Mouse (Mus musculus): ENCODE measurements around the gene Lrrc28. TPM values are rescaled to one million over a fixed set of nuclear protein-coding genes. Genes with fewer than 3 reads are reported as not detected.
A peak's percentile ranks its signal among the peaks of the same experiment; 100 is the strongest.

The Lrrc28 gene
- polyA plus RNA-seq, 1 experiment from 2014 or later: 28.5 TPM

GRCm38 (mm10) chr7:67583852-67584251 lies 61.2 kb downstream of the Lrrc28 start:
- Histone ChIP-seq H3K36me3 (replicated peaks) (no peaks in the 10 kb centered on the region), H3K4me3 (no peak overlapping the region), H3K4me1 (no peaks in the 10 kb centered on the region), H3K9ac (no peak overlapping the region), H3K4me2 (no peak overlapping the region), H3K9me3 (no peaks in the 10 kb centered on the region), H3K27ac (no peak overlapping the region), H3K27me3 (replicated peaks) (no peaks in the 10 kb centered on the region)
- WGBS: 79% methylated on average over 5 of the region's 5 CpGs
- no peak for ATAC-seq (replicated peaks)

- Histone ChIP-seq H3K9me3 (no peaks in the 10 kb centered on the region), H3K9ac (no peak overlapping the region), H3K4me2 (no peak overlapping the region), H3K4me3 (no peak overlapping the region), H3K36me3 (replicated peaks) (no peaks in the 10 kb centered on the region), H3K27me3 (replicated peaks) (no peaks in the 10 kb centered on the region), H3K27ac (no peak overlapping the region), H3K4me1 (no peaks in the 10 kb centered on the region)
- no peak for ATAC-seq (replicated peaks)
- WGBS: 80% methylated on average over 7 of the region's 7 CpGs
Measured at GRCm38 (mm10) chr7:67578783-67579482, 66.1 kb downstream of the Lrrc28 start.

GRCm38 (mm10) chr7:67578044-67578443 lies 67.0 kb downstream of the Lrrc28 start:
- no peak overlapping the region for H3K4me3 ChIP-seq
- H3K9ac ChIP-seq: no peak overlapping the region
- no peaks in the 10 kb centered on the region for H3K4me1 ChIP-seq
- no peaks in the 10 kb centered on the region for H3K36me3 ChIP-seq (replicated peaks)
- WGBS: 78% methylated on average over 6 of the region's 6 CpGs
- no peak for ATAC-seq (replicated peaks)
- no peaks in the 10 kb centered on the region for H3K27me3 ChIP-seq (replicated peaks)
- no peak overlapping the region for H3K27ac ChIP-seq
- no peak overlapping the region for H3K4me2 ChIP-seq
- H3K9me3 ChIP-seq: no peaks in the 10 kb centered on the region

DNA sequence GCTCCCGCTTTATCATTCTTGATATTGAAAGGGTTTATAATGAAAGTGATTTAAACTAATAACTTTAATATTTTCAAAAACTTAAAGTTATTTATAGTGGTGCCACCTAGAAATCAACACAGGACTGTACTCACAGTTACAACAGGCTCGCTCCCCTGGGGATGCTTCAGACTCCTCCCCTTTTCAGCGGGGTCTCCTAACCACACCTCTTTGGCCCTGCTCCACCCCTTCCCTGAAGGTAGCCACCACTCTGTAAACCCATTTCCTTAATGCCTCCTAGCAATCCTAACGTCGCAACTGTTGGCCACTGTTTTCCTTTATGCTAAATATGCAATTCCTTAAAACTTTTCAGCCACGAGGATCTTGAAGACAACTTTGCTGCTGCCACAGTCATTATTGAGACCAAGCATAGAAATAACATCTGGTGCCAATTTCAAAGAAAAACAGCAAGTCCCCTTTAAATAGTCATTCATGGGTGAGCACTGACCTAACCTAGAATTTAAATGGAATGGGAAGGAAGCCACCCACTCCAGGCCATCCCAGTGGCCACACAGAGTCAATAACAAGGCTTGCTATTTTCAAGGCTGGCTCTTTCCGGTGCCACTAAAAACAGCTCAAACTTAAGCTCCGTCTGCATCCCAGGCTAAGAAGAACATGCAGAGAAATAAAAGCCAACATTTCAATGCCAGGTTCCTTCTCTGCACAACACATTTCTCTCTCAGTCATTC lies 78.4 kb downstream of the Lrrc28 start:
- Histone ChIP-seq H3K4me1 (no peaks in the 10 kb centered on the region), H3K27me3 (replicated peaks) (no peaks in the 10 kb centered on the region), H3K9me3 (no peaks in the 10 kb centered on the region), H3K4me3 (no peak overlapping the region), H3K4me2 (no peak overlapping the region), H3K9ac (no peak overlapping the region), H3K36me3 (replicated peaks) (no peaks in the 10 kb centered on the region), H3K27ac (no peak overlapping the region)
- WGBS: 69% methylated on average over 8 of the region's 8 CpGs
- no peak for ATAC-seq (replicated peaks)

- Histone ChIP-seq H3K4me3 (no peak overlapping the region), H3K27me3 (replicated peaks) (no peaks in the 10 kb centered on the region), H3K9ac (no peak overlapping the region), H3K27ac (no peak overlapping the region), H3K4me2 (no peak overlapping the region), H3K36me3 (replicated peaks) (no peaks in the 10 kb centered on the region), H3K4me1 (no peaks in the 10 kb centered on the region), H3K9me3 (no peaks in the 10 kb centered on the region)
- ATAC-seq (replicated peaks): no peak
- 64% methylated on average over 1 of the region's 1 CpGs for WGBS
Measured at GRCm38 (mm10) chr7:67565132-67565531, 79.9 kb downstream of the Lrrc28 start.

GRCm38 (mm10) chr7:67562176-67562575 lies 82.9 kb downstream of the Lrrc28 start:
- Histone ChIP-seq H3K4me1 (no peaks in the 10 kb centered on the region), H3K27me3 (replicated peaks) (no peaks in the 10 kb centered on the region), H3K27ac (no peak overlapping the region), H3K4me3 (no peak overlapping the region), H3K4me2 (no peak overlapping the region), H3K36me3 (replicated peaks) (no peaks in the 10 kb centered on the region), H3K9me3 (no peaks in the 10 kb centered on the region), H3K9ac (no peak overlapping the region)
- no peak for ATAC-seq (replicated peaks)
- 69% methylated on average over 12 of the region's 12 CpGs for WGBS

DNA sequence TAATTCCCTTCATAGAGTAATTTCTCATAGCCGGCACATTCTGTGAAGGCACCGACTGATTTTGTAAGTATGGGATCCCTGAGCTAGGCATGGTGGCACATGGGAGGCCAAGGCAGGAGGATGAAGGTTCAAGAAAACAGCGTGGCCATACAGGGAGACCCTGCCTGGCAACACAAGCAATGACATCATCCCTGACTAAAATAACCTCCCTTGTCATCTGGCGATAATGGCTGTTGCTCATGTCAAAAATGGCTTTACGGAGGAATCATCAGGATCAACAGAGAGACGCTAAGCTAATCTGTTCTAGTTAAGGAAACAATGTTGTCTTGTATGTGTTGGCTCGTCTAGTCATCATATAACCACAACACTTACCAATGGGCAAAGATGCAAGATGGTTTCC lies 85.6 kb downstream of the Lrrc28 start:
- H3K36me3 ChIP-seq (replicated peaks): no peaks in the 10 kb centered on the region
- no peaks in the 10 kb centered on the region for H3K4me1 ChIP-seq
- no peaks in the 10 kb centered on the region for H3K27me3 ChIP-seq (replicated peaks)
- H3K9me3 ChIP-seq: no peaks in the 10 kb centered on the region
- H3K4me2 ChIP-seq: no peak overlapping the region
- no peak overlapping the region for H3K9ac ChIP-seq
- no peak overlapping the region for H3K27ac ChIP-seq
- no peak for ATAC-seq (replicated peaks)
- H3K4me3 ChIP-seq: no peak overlapping the region
- WGBS: 88% methylated on average over 7 of the region's 7 CpGs

- H3K4me3 ChIP-seq: no peak overlapping the region
- no peaks in the 10 kb centered on the region for H3K27me3 ChIP-seq (replicated peaks)
- H3K27ac ChIP-seq: no peak overlapping the region
- no peak for ATAC-seq (replicated peaks)
- H3K36me3 ChIP-seq (replicated peaks): no peaks in the 10 kb centered on the region
- no peaks in the 10 kb centered on the region for H3K4me1 ChIP-seq
- no peak overlapping the region for H3K4me2 ChIP-seq
- no peak overlapping the region for H3K9ac ChIP-seq
- no peaks in the 10 kb centered on the region for H3K9me3 ChIP-seq
- 91% methylated on average over 5 of the region's 5 CpGs for WGBS
Measured at GRCm38 (mm10) chr7:67558230-67558629, 86.8 kb downstream of the Lrrc28 start.

- Histone ChIP-seq H3K4me3 (no peak overlapping the region), H3K9ac (no peak overlapping the region), H3K36me3 (replicated peaks) (no peaks in the 10 kb centered on the region), H3K9me3 (no peaks in the 10 kb centered on the region), H3K27ac (no peak overlapping the region), H3K27me3 (replicated peaks) (no peaks in the 10 kb centered on the region), H3K4me1 (no peaks in the 10 kb centered on the region), H3K4me2 (no peak overlapping the region)
- no peak for ATAC-seq (replicated peaks)
- WGBS: 92% methylated on average over 2 of the region's 2 CpGs
Measured at GRCm38 (mm10) chr7:67554863-67555262, 90.2 kb downstream of the Lrrc28 start.

- H3K9ac ChIP-seq: no peak overlapping the region
- 96% methylated on average over 2 of the region's 2 CpGs for WGBS
Measured at GRCm38 (mm10) chr7:67551242-67551641, 93.8 kb downstream of the Lrrc28 start.

GRCm38 (mm10) chr7:67549073-67549561 lies 96.0 kb downstream of the Lrrc28 start:
- Histone ChIP-seq H3K9ac (no peak overlapping the region), H3K4me1 (0 out of 2 replicates have a peak, but pooled peaks cover 7% of the 10 kb centered on the region), H3K27me3 (replicated peaks) (no peaks in the 10 kb centered on the region), H3K9me3 (no peaks in the 10 kb centered on the region), H3K4me2 (no peak overlapping the region), H3K36me3 (replicated peaks) (no peaks in the 10 kb centered on the region), H3K4me3 (no peak overlapping the region), H3K27ac (peak overlapping the region; percentile 30; the same call in 1 of the 2 replicates)
- peak; percentile 88 for ATAC-seq (replicated peaks)
- 22% methylated on average over 6 of the region's 6 CpGs for WGBS

More at GRCm38 (mm10) chr7:67551242-67551641, 93.8 kb downstream of the Lrrc28 start:
- H3K27me3 ChIP-seq (replicated peaks): no peaks in the 10 kb centered on the region
- no peak overlapping the region for H3K27ac ChIP-seq
- no peak overlapping the region for H3K4me3 ChIP-seq
- H3K4me1 ChIP-seq: 0 out of 2 replicates have a peak, but pooled peaks cover 7% of the 10 kb centered on the region
- ATAC-seq (replicated peaks): no peak
- no peaks in the 10 kb centered on the region for H3K36me3 ChIP-seq (replicated peaks)
- no peak overlapping the region for H3K4me2 ChIP-seq
- no peaks in the 10 kb centered on the region for H3K9me3 ChIP-seq

DNA sequence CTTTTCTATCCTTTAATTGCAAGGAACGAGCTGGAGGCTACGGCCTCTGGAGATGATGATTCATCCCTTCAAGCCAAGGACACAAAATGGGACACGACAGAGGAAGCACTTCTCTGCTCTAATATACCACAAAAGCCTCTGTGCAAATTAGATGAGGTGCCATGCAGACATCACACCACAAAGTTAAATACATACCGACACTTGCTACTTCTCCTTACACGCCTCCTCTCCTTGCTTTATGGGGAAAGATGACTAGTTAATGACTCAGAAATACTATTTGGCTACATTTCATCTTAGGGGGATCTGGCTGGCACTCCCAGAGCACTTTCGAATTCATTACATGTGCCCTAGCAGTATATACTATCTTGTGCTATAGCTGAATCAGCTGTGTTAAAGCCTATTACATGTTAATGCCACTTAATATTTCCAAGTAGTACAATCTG lies 96.4 kb downstream of the Lrrc28 start:
- H3K9ac ChIP-seq: no peak overlapping the region
- H3K27ac ChIP-seq: no peak overlapping the region
- no peaks in the 10 kb centered on the region for H3K9me3 ChIP-seq
- 0 out of 2 replicates have a peak, but pooled peaks cover 7% of the 10 kb centered on the region for H3K4me1 ChIP-seq
- WGBS: 73% methylated on average over 6 of the region's 6 CpGs
- H3K4me3 ChIP-seq: no peak overlapping the region
- ATAC-seq (replicated peaks): peak; percentile 48; the same call in 1 of the 2 replicates
- no peaks in the 10 kb centered on the region for H3K27me3 ChIP-seq (replicated peaks)
- H3K4me2 ChIP-seq: no peak overlapping the region
- no peaks in the 10 kb centered on the region for H3K36me3 ChIP-seq (replicated peaks)
